Mouse (Mus musculus): ENCODE data around the gene Plekha4. TPM values are rescaled to one million over a fixed set of nuclear protein-coding genes. Genes with fewer than 3 reads are reported as not detected.

Plekha4 gene
- polyA plus RNA-seq, 1 experiment from 2014 or later: 0.53 TPM

GRCm38 (mm10) chr7:45555787-45556186, 29.7 kb downstream of the Plekha4 start:
- Histone ChIP-seq H3K9me3 (ENCODE audit: control insufficient read depth, low read length) (no peaks in the 10 kb centered on the region), H3K36me3 (ENCODE audit: control insufficient read depth, insufficient read depth, low read length) (no peaks in the 10 kb centered on the region), H3K27me3 (ENCODE audit: control insufficient read depth, insufficient read depth, low read length) (no peaks in the 10 kb centered on the region; the same call in 1 of the 2 replicates), H3K4me3 (replicated peaks; ENCODE audit: low read depth, low read length) (no peak overlapping the region), H3K9ac (replicated peaks; ENCODE audit: low read length) (no peak overlapping the region), H3K4me1 (ENCODE audit: control insufficient read depth, insufficient read depth, low read length) (no peaks in the 10 kb centered on the region), H3K27ac (replicated peaks; ENCODE audit: low read depth, low read length) (no peak overlapping the region), H3K4me2 (ENCODE audit: low read length) (no peak overlapping the region)
- ATAC-seq (ENCODE audit: low FRiP score, low TSS enrichment): no peak
- 33% methylated on average over 8 of the region's 8 CpGs for WGBS
- DNase-seq: peak; percentile 85

GRCm38 (mm10) chr7:45558907-45559306, 32.8 kb downstream of the Plekha4 start:
- ATAC-seq (ENCODE audit: low FRiP score, low TSS enrichment) (no peak), DNase-seq (no peak)
- Histone ChIP-seq H3K9me3 (ENCODE audit: control insufficient read depth, low read length) (no peaks in the 10 kb centered on the region), H3K4me3 (replicated peaks; ENCODE audit: low read depth, low read length) (no peak overlapping the region), H3K27ac (replicated peaks; ENCODE audit: low read depth, low read length) (no peak overlapping the region), H3K4me2 (ENCODE audit: low read length) (no peak overlapping the region), H3K27me3 (ENCODE audit: control insufficient read depth, insufficient read depth, low read length) (no peaks in the 10 kb centered on the region; the same call in 1 of the 2 replicates), H3K9ac (replicated peaks; ENCODE audit: low read length) (no peak overlapping the region), H3K36me3 (ENCODE audit: control insufficient read depth, insufficient read depth, low read length) (no peaks in the 10 kb centered on the region), H3K4me1 (ENCODE audit: control insufficient read depth, insufficient read depth, low read length) (no peaks in the 10 kb centered on the region)
- 69% methylated on average over 6 of the region's 6 CpGs for WGBS

GRCm38 (mm10) chr7:45560241-45560640, 34.1 kb downstream of the Plekha4 start:
- 82% methylated on average over 7 of the region's 7 CpGs for WGBS
- Histone ChIP-seq H3K4me3 (replicated peaks; ENCODE audit: low read depth, low read length) (no peak overlapping the region), H3K27ac (replicated peaks; ENCODE audit: low read depth, low read length) (no peak overlapping the region), H3K4me1 (ENCODE audit: control insufficient read depth, insufficient read depth, low read length) (no peaks in the 10 kb centered on the region), H3K36me3 (ENCODE audit: control insufficient read depth, insufficient read depth, low read length) (no peaks in the 10 kb centered on the region), H3K9me3 (ENCODE audit: control insufficient read depth, low read length) (no peaks in the 10 kb centered on the region), H3K4me2 (ENCODE audit: low read length) (no peak overlapping the region), H3K9ac (replicated peaks; ENCODE audit: low read length) (no peak overlapping the region), H3K27me3 (ENCODE audit: control insufficient read depth, insufficient read depth, low read length) (no peaks in the 10 kb centered on the region; the same call in 1 of the 2 replicates)
- no peak for DNase-seq
- ATAC-seq (ENCODE audit: low FRiP score, low TSS enrichment): no peak

GRCm38 (mm10) chr7:45560843-45561623, 34.9 kb downstream of the Plekha4 start:
- H3K4me2 ChIP-seq (ENCODE audit: low read length): no peak overlapping the region
- H3K9ac ChIP-seq (replicated peaks; ENCODE audit: low read length): no peak overlapping the region
- no peaks in the 10 kb centered on the region for H3K4me1 ChIP-seq (ENCODE audit: control insufficient read depth, insufficient read depth, low read length)
- WGBS: 27% methylated on average over 17 of the region's 17 CpGs
- H3K27ac ChIP-seq (replicated peaks; ENCODE audit: low read depth, low read length): no peak overlapping the region
- H3K36me3 ChIP-seq (ENCODE audit: control insufficient read depth, insufficient read depth, low read length): no peaks in the 10 kb centered on the region
- no peak overlapping the region for H3K4me3 ChIP-seq (replicated peaks; ENCODE audit: low read depth, low read length)
- no peak for ATAC-seq (ENCODE audit: low FRiP score, low TSS enrichment)
- no peaks in the 10 kb centered on the region for H3K9me3 ChIP-seq (ENCODE audit: control insufficient read depth, low read length)
- H3K27me3 ChIP-seq (ENCODE audit: control insufficient read depth, insufficient read depth, low read length): no peaks in the 10 kb centered on the region; the same call in 1 of the 2 replicates
- peak; percentile 88 for DNase-seq

GRCm38 (mm10) chr7:45561624-45562520, 35.7 kb downstream of the Plekha4 start:
- no peaks in the 10 kb centered on the region for H3K4me1 ChIP-seq (ENCODE audit: control insufficient read depth, insufficient read depth, low read length)
- no peaks in the 10 kb centered on the region for H3K36me3 ChIP-seq (ENCODE audit: control insufficient read depth, insufficient read depth, low read length)
- no peak overlapping the region for H3K9ac ChIP-seq (replicated peaks; ENCODE audit: low read length)
- H3K9me3 ChIP-seq (ENCODE audit: control insufficient read depth, low read length): no peaks in the 10 kb centered on the region
- H3K27ac ChIP-seq (replicated peaks; ENCODE audit: low read depth, low read length): no peak overlapping the region
- H3K4me3 ChIP-seq (replicated peaks; ENCODE audit: low read depth, low read length): no peak overlapping the region
- H3K27me3 ChIP-seq (ENCODE audit: control insufficient read depth, insufficient read depth, low read length): no peaks in the 10 kb centered on the region; the same call in 1 of the 2 replicates
- DNase-seq: no peak
- 62% methylated on average over 12 of the region's 12 CpGs for WGBS
- H3K4me2 ChIP-seq (ENCODE audit: low read length): no peak overlapping the region
- no peak for ATAC-seq (ENCODE audit: low FRiP score, low TSS enrichment)

GRCm38 (mm10) chr7:45564811-45565210, 38.7 kb downstream of the Plekha4 start:
- no peak for ATAC-seq (ENCODE audit: low FRiP score, low TSS enrichment)
- H3K4me1 ChIP-seq (ENCODE audit: control insufficient read depth, insufficient read depth, low read length): 0 out of 2 replicates have a peak, but pooled peaks cover 5% of the 10 kb centered on the region
- WGBS: 86% methylated on average over 2 of the region's 2 CpGs

GRCm38 (mm10) chr7:45565446-45565845, 39.3 kb downstream of the Plekha4 start:
- no peak for ATAC-seq (ENCODE audit: low FRiP score, low TSS enrichment)
- no peaks in the 10 kb centered on the region; the same call in 1 of the 2 replicates for H3K27me3 ChIP-seq (ENCODE audit: control insufficient read depth, insufficient read depth, low read length)
- no peak overlapping the region for H3K27ac ChIP-seq (replicated peaks; ENCODE audit: low read depth, low read length)
- no peak overlapping the region for H3K4me3 ChIP-seq (replicated peaks; ENCODE audit: low read depth, low read length)
- no peaks in the 10 kb centered on the region for H3K36me3 ChIP-seq (ENCODE audit: control insufficient read depth, insufficient read depth, low read length)
- WGBS: 90% methylated on average over 9 of the region's 9 CpGs
- H3K9ac ChIP-seq (replicated peaks; ENCODE audit: low read length): no peak overlapping the region
- no peak for DNase-seq
- no peaks in the 10 kb centered on the region for H3K9me3 ChIP-seq (ENCODE audit: control insufficient read depth, low read length)
- 0 out of 2 replicates have a peak, but pooled peaks cover 5% of the 10 kb centered on the region for H3K4me1 ChIP-seq (ENCODE audit: control insufficient read depth, insufficient read depth, low read length)
- no peak overlapping the region for H3K4me2 ChIP-seq (ENCODE audit: low read length)

More at GRCm38 (mm10) chr7:45564811-45565210, 38.7 kb downstream of the Plekha4 start:
- Histone ChIP-seq H3K9ac (replicated peaks; ENCODE audit: low read length) (no peak overlapping the region), H3K27ac (replicated peaks; ENCODE audit: low read depth, low read length) (no peak overlapping the region), H3K36me3 (ENCODE audit: control insufficient read depth, insufficient read depth, low read length) (no peaks in the 10 kb centered on the region), H3K4me2 (ENCODE audit: low read length) (no peak overlapping the region), H3K27me3 (ENCODE audit: control insufficient read depth, insufficient read depth, low read length) (no peaks in the 10 kb centered on the region; the same call in 1 of the 2 replicates), H3K4me3 (replicated peaks; ENCODE audit: low read depth, low read length) (no peak overlapping the region), H3K9me3 (ENCODE audit: control insufficient read depth, low read length) (no peaks in the 10 kb centered on the region)
- DNase-seq: no peak

GRCm38 (mm10) chr7:45567112-45567779, 41.1 kb downstream of the Plekha4 start:
- peak overlapping the region; percentile 74 for H3K4me2 ChIP-seq (ENCODE audit: low read length)

More at GRCm38 (mm10) chr7:45567112-45567779, 41.1 kb downstream of the Plekha4 start:
- Histone ChIP-seq H3K4me1 (ENCODE audit: control insufficient read depth, insufficient read depth, low read length) (peaks cover 17% of the 10 kb centered on the region), H3K9me3 (ENCODE audit: control insufficient read depth, low read length) (no peaks in the 10 kb centered on the region), H3K27ac (replicated peaks; ENCODE audit: low read depth, low read length) (no peak overlapping the region), H3K4me3 (replicated peaks; ENCODE audit: low read depth, low read length) (no peak overlapping the region), H3K36me3 (ENCODE audit: control insufficient read depth, insufficient read depth, low read length) (no peaks in the 10 kb centered on the region), H3K27me3 (ENCODE audit: control insufficient read depth, insufficient read depth, low read length) (no peaks in the 10 kb centered on the region), H3K9ac (replicated peaks; ENCODE audit: low read length) (no peak overlapping the region)
- no peak for ATAC-seq (ENCODE audit: low FRiP score, low TSS enrichment)
- WGBS: 70% methylated on average over 8 of the region's 8 CpGs
- no peak for DNase-seq
